Mouse (Mus musculus) hindbrain, embryonic 10.5 days (tissue): Measurements from ENCODE around the gene Gngt2. TPM values are rescaled to one million over a fixed set of nuclear protein-coding genes. Genes with fewer than 3 reads are reported as not detected.
A peak's percentile ranks its signal among the peaks of the same experiment; 100 is the strongest.

Experiments used
- DNase-seq: peaks from one replicate; pipeline ENCODE4 v3.0.0-alpha.2; 2017; ENCODE audit warnings: low spot score
- H3K27ac ChIP-seq: fragments of 300-500 bp; sonication (generic); 2 replicates; pipeline ENCODE4 v1.5.1; 2016; ENCODE audit warnings: mild to moderate bottlenecking, moderate library complexity
- H3K27me3 ChIP-seq: fragments of 300-500 bp; sonication (generic); 2 replicates; pipeline ENCODE4 v1.6.1; 2016; ENCODE audit warnings: mild to moderate bottlenecking; ENCODE audit not compliant: poor library complexity, insufficient read depth, severe bottlenecking
- H3K36me3 ChIP-seq: fragments of 300-500 bp; sonication (generic); 2 replicates; pipeline ENCODE4 v1.6.1; 2016; ENCODE audit warnings: mild to moderate bottlenecking, moderate library complexity
- H3K4me1 ChIP-seq: fragments of 300-500 bp; sonication (generic); replicated peaks from 2 replicates; pipeline ENCODE4 v1.6.1; 2016; ENCODE audit warnings: mild to moderate bottlenecking
- H3K4me3 ChIP-seq: fragments of 300-500 bp; sonication (generic); 2 replicates; pipeline ENCODE4 v1.5.1; 2016; ENCODE audit warnings: mild to moderate bottlenecking, moderate library complexity
- H3K9me3 ChIP-seq: fragments of 300-500 bp; sonication (generic); 2 replicates; pipeline ENCODE4 v1.6.1; 2016; ENCODE audit warnings: mild to moderate bottlenecking, moderate library complexity
- WGBS: fragments of 180-500 bp; shearing (Covaris S2); methylation state at CpG from one replicate; pipeline ENCODE4 v1.1.7; 2016; 5-methylcytosine and 5-hydroxymethylcytosine counted together
- polyA plus RNA-seq: library from polyadenylated mRNA; unstranded; fragments of >200 nt; fragmentation: Nextera tagmentation; extraction: Ambion mirVana; gene quantifications from 2 replicates; pipeline ENCODE4 v1.2.1, GENCODE M21; 2016

Gene Gngt2
- polyA plus RNA-seq, 1 experiment from 2014 or later = 8.4 TPM

DNA sequence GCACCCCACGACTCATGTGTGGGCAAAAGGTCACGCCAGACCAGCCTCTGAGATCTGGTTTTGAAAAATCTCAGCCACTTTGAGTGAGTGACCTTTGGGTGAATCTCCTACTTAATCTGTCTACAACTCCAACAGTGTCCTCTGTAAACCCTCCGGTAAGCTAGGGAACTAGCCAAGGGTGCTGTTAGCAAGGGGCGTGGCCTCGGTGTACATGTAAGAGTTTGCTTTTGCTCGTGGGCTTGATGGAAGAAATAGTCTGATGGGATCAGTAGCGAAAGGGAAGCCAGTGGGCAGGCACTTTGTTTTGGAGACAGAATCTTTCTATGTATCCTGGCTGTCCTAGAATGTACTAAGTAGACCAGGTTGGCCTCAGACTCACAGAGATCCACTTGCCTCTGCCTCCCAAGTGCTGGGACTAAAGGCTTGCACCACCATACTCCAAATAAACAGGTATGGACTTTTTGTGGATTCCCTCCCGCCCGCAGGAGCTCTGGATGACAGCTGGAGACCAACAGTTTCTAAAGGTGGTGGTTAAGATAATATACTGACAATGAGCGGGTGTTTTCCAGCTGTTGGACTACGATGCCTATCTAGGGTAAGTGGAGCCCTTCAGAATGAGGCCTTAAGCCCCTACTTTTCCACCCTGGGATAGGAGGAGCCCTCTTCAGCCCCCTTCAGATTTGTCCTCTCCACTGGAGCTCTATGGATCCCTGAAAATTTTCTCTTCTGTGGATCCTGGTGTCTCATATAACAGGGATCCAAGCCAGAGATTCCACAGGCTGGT lies 8.6 kb upstream of the Gngt2 start:
- Histone ChIP-seq H3K4me3 (no peak overlapping the region), H3K27ac (no peak overlapping the region), H3K4me1 (peaks cover 64% of the 10 kb centered on the region), H3K36me3 (no peaks in the 10 kb centered on the region), H3K27me3 (peaks cover 94% of the 10 kb centered on the region), H3K9me3 (no peaks in the 10 kb centered on the region)
- no peak for DNase-seq
- 80% methylated on average over 11 of the region's 11 CpGs for WGBS

DNA sequence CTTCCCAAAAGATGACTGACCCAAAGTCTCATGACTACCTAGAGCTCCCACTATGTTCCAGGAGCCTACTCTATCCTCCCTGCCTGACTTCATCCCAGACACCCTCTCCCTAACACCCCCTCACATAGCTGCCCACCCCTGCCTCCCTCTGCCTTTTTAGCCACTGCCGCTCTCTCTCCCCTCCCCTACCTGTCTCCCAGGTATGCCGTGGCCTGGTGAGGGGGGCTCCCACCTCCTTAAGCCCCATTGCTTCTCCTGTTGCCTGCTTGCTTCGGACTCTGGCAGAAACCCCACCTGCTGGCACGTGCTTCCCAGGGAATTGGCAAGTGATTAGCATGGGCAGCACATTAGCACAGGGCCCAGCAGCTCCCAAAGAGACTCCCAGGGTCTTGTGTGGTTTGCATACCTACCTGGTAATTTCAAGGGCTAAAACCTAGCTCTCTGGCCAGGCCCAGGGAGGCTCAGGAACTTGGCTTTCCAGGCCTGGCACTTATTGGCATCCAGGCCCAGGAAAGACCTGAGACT lies 7.4 kb upstream of the Gngt2 start:
- Histone ChIP-seq H3K4me1 (peaks cover 64% of the 10 kb centered on the region), H3K27ac (no peak overlapping the region), H3K27me3 (peaks cover 99% of the 10 kb centered on the region), H3K9me3 (no peaks in the 10 kb centered on the region), H3K36me3 (no peaks in the 10 kb centered on the region), H3K4me3 (no peak overlapping the region)
- WGBS = 30% methylated on average over 4 of the region's 4 CpGs
- DNase-seq = no peak

DNA sequence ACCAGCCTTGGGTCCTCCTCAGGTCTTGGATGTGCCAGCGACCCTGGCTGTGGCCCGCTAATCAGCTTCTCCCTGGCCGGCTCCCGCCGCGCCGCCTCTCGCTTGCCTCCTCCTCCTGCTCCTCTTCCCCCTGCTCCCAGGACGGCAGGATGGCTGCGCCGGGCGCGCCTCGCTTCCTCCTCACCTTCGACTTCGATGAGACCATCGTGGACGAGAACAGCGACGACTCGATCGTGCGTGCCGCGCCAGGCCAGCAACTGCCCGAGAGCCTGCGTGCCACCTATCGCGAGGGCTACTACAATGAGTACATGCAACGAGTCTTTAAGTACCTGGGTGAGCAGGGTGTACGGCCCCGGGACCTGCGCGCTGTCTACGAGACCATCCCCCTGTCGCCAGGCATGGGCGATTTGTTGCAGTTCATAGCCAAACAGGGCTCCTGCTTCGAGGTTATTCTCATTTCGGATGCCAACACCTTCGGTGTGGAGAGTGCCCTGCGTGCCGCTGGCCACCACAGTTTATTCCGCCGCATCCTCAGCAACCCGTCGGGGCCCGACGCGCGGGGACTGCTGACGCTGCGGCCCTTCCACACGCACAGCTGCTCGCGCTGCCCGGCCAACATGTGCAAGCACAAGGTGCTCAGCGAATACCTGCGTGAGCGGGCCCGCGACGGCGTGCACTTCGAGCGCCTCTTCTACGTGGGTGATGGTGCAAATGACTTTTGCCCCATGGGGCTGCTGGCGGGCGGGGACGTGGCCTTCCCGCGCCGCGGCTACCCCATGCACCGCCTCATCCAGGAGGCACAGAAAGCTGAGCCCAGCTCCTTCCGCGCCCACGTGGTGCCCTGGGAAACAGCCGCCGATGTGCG lies 6.4 kb upstream of the Gngt2 start:
- DNase-seq = peak; percentile 46
- Histone ChIP-seq H3K36me3 (no peaks in the 10 kb centered on the region), H3K27me3 (peaks cover 99% of the 10 kb centered on the region), H3K4me3 (peak overlapping the region; percentile 41), H3K9me3 (no peaks in the 10 kb centered on the region), H3K4me1 (peaks cover 68% of the 10 kb centered on the region), H3K27ac (no peak overlapping the region)
- WGBS = 3% methylated on average over 80 of the region's 80 CpGs

DNA sequence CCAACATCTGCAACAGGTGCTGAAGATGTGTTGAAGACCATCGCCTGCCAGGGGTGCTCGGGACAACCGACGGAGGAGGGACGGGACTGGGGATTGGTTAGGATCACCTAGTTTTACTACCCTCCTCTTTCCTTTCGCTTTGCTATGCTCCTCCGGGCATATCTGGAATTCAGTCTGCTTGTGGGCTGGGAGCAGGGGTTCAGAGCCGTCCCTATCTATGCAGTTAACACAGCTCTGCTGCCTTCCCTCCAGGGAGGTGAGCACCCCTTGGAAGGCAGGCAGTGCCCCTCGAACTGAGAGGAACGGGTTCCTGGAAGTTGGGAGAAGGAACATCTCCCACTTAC lies 5.8 kb upstream of the Gngt2 start:
- H3K9me3 ChIP-seq = no peaks in the 10 kb centered on the region
- no peaks in the 10 kb centered on the region for H3K36me3 ChIP-seq
- 8% methylated on average over 10 of the region's 10 CpGs for WGBS
- H3K4me1 ChIP-seq = peaks cover 73% of the 10 kb centered on the region
- peaks cover 99% of the 10 kb centered on the region for H3K27me3 ChIP-seq
- peak overlapping the region; percentile 41 for H3K4me3 ChIP-seq
- peak; percentile 32 for DNase-seq
- H3K27ac ChIP-seq = no peak overlapping the region

DNA sequence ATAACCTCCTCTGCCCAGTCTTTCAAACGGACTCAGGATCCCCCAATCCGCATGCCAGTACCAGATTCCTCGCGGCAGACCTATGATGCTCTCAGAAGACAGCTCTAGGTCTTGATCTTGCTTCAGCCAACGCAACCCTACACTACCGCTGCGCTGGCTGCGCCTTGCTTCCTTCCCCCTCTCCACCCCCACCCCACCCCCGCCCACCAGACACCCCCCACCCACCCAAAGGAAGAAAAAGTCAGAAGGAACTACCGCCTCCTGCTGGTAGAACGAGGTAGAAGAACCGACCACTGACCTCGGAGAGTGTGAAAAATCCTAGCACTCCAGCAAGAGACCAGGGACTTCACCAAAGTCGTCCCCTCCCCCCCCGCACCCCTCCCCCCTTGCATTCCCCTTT lies 5.4 kb upstream of the Gngt2 start:
- Histone ChIP-seq H3K4me1 (peaks cover 73% of the 10 kb centered on the region), H3K9me3 (no peaks in the 10 kb centered on the region), H3K36me3 (no peaks in the 10 kb centered on the region), H3K4me3 (0 out of 2 replicates have a peak overlapping the region, but pooled peaks have one; percentile 41), H3K27me3 (peaks cover 99% of the 10 kb centered on the region), H3K27ac (no peak overlapping the region; the same call in 1 of the 2 replicates)
- WGBS = 5% methylated on average over 15 of the region's 15 CpGs
- peak; percentile 55 for DNase-seq

DNA sequence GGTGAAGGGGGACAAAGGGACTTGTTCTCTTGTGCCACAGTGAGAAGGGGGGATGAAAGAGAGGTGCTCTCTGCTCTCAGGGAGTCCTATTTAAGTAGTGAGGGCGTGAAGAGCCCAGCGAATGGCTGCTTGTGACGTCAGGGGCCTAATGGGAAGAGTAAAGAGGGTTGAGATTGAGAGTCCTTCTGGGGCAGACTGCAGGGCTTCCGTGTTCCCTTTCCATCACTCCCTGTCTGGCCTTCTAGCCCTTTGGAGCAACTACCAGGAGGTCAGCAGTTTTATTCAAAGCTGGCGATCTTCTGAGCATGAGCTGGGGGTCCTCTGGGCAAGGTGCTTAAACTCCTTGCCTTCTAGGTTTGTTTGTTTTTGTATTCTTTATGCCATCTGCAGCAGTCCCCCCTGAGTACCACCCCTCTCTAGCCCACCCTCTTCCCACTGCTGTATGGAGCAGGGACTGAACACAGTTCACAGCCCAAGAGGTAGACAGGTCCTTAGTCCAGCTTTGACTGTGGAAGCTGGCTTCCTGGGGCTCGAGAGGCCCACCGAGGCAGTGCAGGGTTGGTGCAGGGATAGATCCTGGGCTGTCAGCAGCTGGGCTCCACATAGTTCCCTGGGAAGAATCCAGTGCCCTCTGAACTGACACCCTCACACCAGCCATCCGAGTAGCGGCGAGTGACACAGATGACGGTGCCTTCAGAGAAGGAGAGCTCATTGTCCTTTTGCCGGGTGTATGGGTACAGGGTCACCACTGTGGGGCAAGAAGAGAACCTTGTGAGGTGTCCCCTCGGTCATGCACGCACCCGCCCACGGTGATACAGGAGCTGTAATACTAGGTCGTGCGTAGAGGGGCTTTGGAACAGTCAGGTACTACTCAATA lies 4.6 kb upstream of the Gngt2 start:
- Histone ChIP-seq H3K4me1 (peaks cover 67% of the 10 kb centered on the region), H3K27me3 (peaks cover 99% of the 10 kb centered on the region), H3K4me3 (no peak overlapping the region), H3K9me3 (no peaks in the 10 kb centered on the region), H3K36me3 (no peaks in the 10 kb centered on the region), H3K27ac (no peak overlapping the region; the same call in 1 of the 2 replicates)
- WGBS = 32% methylated on average over 18 of the region's 18 CpGs
- no peak for DNase-seq

DNA sequence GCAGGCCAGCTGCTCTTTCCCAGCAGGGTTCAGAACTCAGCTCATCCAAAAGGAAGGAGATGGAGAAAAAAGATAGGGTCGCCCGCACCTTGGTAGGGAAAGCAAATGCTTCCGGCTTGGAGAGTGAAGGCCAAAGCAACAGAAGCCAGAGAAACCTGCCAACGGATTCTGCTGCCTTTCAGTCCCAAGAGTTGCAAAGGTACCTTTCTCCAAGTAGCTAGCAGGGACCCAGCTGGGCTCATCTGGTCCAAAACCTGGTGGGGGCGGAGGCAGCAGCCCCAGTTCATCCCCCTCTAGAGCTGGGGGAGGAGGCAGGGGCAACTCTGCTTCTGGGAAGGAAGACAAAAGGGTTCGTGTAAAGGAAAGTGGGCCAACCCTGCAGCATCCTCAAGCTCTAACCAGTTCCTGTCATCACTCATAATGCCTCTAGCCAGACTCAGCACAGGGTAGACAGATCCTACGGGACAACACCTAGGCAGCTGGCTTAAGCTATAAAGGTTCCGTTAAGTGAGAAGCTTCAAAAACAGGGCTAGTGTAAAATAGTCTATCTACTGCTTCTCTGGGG lies 3.9 kb upstream of the Gngt2 start:
- WGBS = 26% methylated on average over 8 of the region's 8 CpGs
- peaks cover 100% of the 10 kb centered on the region for H3K27me3 ChIP-seq
- H3K9me3 ChIP-seq = no peaks in the 10 kb centered on the region
- no peak overlapping the region for H3K27ac ChIP-seq
- peak overlapping the region; percentile 30; the same call in 1 of the 2 replicates for H3K4me3 ChIP-seq
- H3K36me3 ChIP-seq = no peaks in the 10 kb centered on the region
- DNase-seq = no peak
- peaks cover 66% of the 10 kb centered on the region for H3K4me1 ChIP-seq

DNA sequence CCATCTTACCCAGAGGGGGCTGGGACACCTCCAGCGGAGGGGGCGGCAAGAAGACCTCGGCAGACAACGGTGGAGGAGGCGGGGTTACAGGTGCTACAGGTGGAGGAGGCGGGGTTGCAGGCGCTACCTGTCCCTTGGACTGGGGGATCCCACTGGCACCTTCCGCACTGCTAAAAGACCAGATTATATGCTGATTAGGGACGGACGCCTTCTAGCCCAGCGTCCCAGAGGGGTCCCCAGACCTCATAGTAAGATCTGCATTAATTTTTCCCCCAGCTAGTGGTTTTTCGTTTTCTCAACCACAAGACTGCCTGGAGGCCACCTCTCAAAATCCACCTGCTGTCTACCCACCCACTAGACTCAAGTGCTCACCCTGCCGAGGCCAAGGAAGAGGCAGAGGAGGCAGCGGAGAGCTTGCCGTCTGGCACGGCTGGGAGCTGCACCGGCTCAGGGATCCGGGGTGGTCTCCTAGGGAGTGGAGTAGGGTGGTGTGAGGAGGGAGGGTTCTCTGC lies 3.3 kb upstream of the Gngt2 start:
- Histone ChIP-seq H3K4me1 (peaks cover 69% of the 10 kb centered on the region), H3K9me3 (no peaks in the 10 kb centered on the region), H3K4me3 (peak overlapping the region; percentile 30), H3K36me3 (no peaks in the 10 kb centered on the region), H3K27ac (no peak overlapping the region), H3K27me3 (peaks cover 95% of the 10 kb centered on the region)
- WGBS = 4% methylated on average over 18 of the region's 18 CpGs
- no peak for DNase-seq

DNA sequence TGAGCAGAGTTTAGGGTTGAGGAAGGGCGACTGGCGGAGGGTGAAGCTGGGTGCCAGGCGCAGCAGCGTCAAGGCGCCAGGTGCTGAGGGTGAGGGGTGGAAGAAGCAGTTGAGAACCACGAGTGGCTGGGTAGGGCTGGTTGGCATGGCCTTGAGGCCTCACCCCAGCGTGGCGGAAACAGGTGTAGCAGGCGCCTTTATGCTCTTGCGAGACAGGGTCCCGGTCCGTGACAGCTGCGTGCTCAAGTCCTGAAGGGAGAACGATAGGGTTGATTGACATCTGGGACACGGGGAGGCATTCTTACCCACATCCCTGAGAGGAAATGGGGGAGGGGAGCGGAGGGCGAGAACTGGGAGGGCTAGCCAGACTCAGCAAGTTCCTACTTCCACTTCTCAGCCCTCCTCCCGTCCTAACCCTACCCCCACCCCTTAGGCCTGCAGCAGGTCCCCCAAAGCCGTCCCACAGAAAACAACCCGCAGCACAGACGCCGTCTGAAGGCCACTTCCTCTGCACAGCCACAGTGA lies 2.8 kb upstream of the Gngt2 start:
- 4% methylated on average over 22 of the region's 22 CpGs for WGBS
- H3K27me3 ChIP-seq = peaks cover 93% of the 10 kb centered on the region
- H3K9me3 ChIP-seq = no peaks in the 10 kb centered on the region
- peak overlapping the region; percentile 29; the same call in 1 of the 2 replicates for H3K27ac ChIP-seq
- no peaks in the 10 kb centered on the region for H3K36me3 ChIP-seq
- peak overlapping the region; percentile 30 for H3K4me3 ChIP-seq
- peak; percentile 30 for DNase-seq
- peaks cover 74% of the 10 kb centered on the region for H3K4me1 ChIP-seq

DNA sequence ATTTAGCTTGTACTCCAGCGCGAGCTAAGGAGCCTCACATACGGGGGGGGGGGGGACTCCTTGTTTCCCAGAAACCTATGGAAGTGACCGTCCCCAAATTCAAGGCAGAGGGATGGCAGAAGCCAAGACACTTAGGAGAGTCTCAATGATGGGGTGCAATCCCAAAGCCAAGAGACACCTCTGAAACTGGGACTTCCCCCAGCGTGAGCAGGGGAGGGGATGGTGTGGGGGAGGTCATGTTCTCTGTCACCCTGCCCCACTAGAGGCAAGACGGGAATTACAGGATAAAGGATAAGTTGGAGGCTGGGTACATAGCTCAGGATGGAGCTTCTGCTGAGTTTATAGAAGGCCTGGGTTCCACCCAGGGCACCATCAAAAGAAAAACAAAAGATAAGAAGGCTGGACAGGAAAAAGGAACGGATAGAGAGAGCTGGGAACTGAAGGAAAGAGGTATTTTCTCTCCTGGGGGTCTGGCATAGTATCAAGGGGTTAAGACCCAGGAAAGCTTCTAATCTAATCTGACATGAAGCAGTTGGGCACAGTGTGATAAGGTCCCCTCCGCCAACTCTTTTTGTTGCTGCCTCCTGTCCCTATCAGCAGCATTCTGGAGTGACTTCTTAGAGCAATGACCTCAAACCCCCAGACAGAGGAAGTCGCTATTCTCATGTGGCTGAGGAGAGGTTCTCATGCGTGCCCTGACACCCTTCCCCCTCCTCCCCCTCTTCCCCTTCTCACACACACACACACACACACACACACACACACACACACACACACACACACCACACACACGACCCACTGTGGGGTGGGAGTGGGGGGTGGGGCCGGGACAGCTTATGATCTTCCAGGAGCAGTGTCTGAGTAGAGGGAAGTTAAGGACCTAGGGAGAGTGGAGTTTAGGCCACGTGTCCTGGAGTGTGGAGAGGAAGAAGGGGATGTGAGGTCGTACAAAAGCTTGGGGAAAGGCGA lies 2.0 kb upstream of the Gngt2 start:
- WGBS = 23% methylated on average over 15 of the region's 15 CpGs
- Histone ChIP-seq H3K27me3 (peaks cover 85% of the 10 kb centered on the region), H3K9me3 (no peaks in the 10 kb centered on the region), H3K27ac (peak overlapping the region; percentile 29; the same call in 1 of the 2 replicates), H3K4me1 (peaks cover 70% of the 10 kb centered on the region), H3K4me3 (peak overlapping the region; percentile 30; the same call in 1 of the 2 replicates), H3K36me3 (no peaks in the 10 kb centered on the region)
- no peak for DNase-seq

DNA sequence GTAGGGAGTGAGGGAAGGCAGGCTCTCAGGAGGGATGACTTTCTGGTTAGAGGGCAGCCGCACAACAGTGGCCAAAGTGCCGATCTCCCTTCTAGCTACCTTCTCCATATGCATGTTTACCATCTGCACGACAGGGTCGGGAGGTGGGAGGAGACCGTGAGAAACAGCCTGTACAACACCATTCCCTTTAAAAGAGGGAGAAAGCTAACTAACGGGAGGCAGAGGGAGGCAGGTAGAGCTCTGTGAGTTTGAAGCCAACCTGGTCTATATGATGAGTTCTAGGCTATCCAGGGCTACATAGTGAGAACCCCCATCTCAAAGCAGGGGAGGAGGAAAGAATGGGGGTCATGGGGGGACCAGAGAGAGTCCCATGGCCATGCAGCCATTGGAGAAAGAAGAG lies 1.2 kb upstream of the Gngt2 start:
- Histone ChIP-seq H3K4me1 (peaks cover 62% of the 10 kb centered on the region), H3K27ac (0 out of 2 replicates have a peak overlapping the region, but pooled peaks have one; percentile 9), H3K9me3 (no peaks in the 10 kb centered on the region), H3K27me3 (peaks cover 84% of the 10 kb centered on the region), H3K4me3 (no peak overlapping the region), H3K36me3 (no peaks in the 10 kb centered on the region)
- no peak for DNase-seq
- WGBS = 43% methylated on average over 6 of the region's 6 CpGs
